Mouse (Mus musculus): ENCODE results near the gene Mpv17l.

DNA sequence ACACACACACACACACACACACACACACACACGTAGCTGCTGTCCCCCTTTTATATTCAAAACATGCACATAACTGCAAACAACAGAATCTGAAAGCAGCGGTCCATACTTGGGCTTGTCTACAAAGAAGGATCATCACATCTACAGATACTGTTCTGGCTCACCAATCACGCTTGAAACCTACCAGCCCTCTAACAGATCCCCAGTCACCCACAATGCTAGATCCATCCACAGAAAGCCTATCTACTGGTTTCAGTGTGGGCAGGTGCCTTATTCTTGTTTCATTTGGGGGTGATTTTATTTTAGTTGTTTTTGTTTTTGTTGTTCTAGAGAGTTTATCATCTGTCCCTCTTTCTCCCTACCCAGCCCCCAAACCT lies 83.2 kb downstream of the Mpv17l start:
- TF ChIP-seq FLI1 (IDR thresholded peaks at IDR 0.05; ENCODE audit: low read length) (no peak), GATA1 (IDR thresholded peaks at IDR 0.05; ENCODE audit: borderline replicate concordance, low read length) (no peak)

Measured in megakaryocyte, embryonic 14.5 days (primary cell).